Mouse (Mus musculus): ENCODE data around the gene Apoe. TPM values are rescaled to one million over a fixed set of nuclear protein-coding genes. Genes with fewer than 3 reads are reported as not detected.

Gene Apoe
- total RNA-seq, 2 experiments from 2014 or later: 140 to 556 TPM

DNA sequence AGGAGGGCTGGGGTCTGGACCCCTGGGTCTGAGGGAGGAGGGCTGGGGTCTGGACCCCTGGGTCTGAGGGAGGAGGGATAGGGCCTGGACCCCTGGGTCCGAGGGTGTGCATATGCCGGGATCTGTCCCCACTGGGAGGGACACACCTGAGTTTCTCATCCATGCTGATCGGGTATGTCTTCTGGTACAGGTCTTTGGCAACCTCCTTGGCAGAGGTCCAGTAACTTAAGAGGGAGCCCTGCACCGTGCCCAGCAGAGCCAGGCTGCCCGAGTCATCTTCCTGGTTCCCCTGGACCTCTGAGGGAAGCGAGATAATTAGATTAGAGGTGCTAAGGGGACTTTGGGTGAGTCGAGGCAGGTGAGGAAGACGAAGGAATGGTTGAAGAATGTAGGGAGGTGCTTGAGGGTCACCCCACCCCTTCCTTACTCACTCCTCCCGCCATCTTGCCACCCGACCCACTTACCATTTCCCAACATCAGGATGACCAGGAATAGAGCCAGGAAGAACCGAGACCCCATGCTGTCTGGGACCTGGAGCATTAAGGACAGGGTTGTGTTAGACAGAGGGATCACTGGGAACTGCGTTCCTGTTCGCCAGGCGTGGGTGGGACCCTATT, 25.8 kb downstream of the Apoe start:
- ATAC-seq (replicated peaks; ENCODE audit: low FRiP score, low TSS enrichment, poor library complexity, severe bottlenecking): no peak

DNA sequence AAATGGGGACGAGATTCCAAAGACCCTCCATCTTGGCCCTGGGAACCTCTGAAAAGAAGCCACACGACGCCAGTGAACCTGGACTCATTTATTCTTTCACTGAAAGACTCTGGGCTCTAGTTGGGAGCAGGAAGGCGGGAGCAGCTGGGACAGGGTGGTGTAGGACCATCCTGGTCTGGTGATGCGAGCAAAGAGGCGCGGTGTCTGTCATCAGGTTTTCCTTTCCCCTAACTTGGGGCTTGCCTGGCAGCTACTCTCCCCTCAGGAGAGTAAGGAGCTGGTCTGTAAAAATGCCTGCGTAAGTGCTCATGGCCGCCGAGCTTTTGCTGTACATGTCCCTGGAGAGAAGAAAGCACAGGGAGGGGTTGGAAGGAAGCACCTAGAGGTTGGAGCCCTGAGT, 27.5 kb downstream of the Apoe start:
- no peak for ATAC-seq (replicated peaks; ENCODE audit: low FRiP score, low TSS enrichment, poor library complexity, severe bottlenecking)

DNA sequence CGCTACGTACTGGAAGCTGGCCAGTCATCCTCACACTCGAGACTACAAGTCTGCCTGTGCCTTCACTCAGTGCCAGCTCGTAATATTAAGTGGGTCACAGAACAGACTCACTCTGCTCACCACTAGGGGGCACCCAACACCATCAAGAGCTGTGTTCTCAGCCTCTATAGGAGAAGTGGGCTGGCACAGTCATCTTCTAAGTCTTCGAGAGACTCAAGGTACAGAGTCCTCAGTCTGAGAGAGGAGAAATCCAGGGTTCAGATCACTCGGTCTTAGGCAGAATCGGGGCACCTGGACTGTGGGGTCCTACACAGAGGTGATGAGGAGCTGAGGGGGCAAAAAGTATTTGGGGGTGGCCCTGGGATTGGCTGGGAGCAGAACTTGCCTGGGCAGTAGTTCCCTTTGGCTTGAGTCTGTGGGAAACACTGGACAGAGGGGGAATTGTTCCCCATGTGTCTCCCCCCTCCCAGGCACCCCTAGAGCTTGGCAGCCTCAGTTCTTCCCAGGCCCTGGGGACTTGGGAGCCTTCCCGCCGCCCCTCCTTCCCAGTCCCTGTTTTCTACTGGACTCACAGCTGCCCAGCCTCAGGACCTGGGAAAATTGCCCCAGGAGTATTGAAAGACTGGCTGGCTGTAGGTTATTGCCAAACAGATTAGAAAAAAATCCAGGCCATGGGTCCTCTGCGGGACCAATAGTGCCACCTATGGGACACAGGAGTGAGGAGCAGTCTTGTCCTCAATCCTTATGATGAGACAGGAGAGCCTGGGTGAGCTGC, 29.9 kb downstream of the Apoe start:
- peak; percentile 75 for ATAC-seq (replicated peaks; ENCODE audit: low FRiP score, low TSS enrichment, poor library complexity, severe bottlenecking)

DNA sequence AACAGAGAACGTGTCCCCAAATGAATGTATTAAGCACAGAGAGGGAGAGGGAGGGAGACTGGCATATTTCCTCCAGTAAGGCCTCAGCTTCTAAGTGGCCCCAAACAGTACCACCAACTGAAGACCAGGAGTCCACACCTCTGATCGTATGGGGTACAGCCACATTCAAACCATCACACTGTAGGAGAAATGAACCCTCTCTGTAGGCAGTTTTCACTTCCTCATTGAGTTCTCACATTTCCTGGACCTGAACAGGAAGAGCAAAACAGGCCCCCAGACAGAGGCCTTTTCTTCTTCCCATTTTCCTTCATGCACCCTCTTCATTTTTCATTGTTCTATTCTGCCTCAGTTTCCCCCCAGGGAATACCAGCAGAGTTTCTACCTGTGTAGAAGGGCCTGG, 31.6 kb downstream of the Apoe start:
- no peak for ATAC-seq (replicated peaks; ENCODE audit: low FRiP score, low TSS enrichment, poor library complexity, severe bottlenecking)

- no peak for ATAC-seq (replicated peaks; ENCODE audit: low FRiP score, low TSS enrichment, poor library complexity, severe bottlenecking)
Measured at GRCm38 (mm10) chr7:19666750-19667149, 32.2 kb downstream of the Apoe start.

GRCm38 (mm10) chr7:19664955-19665841, 33.8 kb downstream of the Apoe start, which contains the start of gene Clptm1:
TSS of gene Clptm1 (minus strand) at chr7:19665033.
- ATAC-seq (replicated peaks; ENCODE audit: low FRiP score, low TSS enrichment, poor library complexity, severe bottlenecking): peak; percentile 66

GRCm38 (mm10) chr7:19664455-19664954, 34.5 kb downstream of the Apoe start:
- ATAC-seq (replicated peaks; ENCODE audit: low FRiP score, low TSS enrichment, poor library complexity, severe bottlenecking): no peak

- ATAC-seq (replicated peaks; ENCODE audit: low FRiP score, low TSS enrichment, poor library complexity, severe bottlenecking): no peak
Measured at GRCm38 (mm10) chr7:19663940-19664339, 35.0 kb downstream of the Apoe start.

DNA sequence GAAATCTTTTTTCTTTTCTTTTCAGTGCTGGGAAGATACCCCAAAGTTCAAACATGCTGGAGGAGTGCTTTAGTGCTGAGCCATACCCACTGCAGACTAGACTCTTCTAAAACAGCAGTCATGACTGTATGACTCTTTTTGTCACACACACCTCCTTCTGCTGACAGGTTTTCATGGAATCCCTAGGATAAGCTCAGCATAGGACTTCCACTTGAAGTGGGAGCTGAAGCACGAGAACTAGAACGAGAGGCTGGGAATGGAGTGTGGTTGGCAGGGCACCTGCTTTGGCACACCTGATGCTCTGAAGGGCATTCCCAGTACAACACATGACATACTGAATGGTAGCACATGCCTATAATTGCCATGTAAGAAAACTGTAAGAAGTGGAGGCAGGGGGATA, 46.4 kb downstream of the Apoe start:
- no peak for ATAC-seq (replicated peaks; ENCODE audit: low FRiP score, low TSS enrichment, poor library complexity, severe bottlenecking)

DNA sequence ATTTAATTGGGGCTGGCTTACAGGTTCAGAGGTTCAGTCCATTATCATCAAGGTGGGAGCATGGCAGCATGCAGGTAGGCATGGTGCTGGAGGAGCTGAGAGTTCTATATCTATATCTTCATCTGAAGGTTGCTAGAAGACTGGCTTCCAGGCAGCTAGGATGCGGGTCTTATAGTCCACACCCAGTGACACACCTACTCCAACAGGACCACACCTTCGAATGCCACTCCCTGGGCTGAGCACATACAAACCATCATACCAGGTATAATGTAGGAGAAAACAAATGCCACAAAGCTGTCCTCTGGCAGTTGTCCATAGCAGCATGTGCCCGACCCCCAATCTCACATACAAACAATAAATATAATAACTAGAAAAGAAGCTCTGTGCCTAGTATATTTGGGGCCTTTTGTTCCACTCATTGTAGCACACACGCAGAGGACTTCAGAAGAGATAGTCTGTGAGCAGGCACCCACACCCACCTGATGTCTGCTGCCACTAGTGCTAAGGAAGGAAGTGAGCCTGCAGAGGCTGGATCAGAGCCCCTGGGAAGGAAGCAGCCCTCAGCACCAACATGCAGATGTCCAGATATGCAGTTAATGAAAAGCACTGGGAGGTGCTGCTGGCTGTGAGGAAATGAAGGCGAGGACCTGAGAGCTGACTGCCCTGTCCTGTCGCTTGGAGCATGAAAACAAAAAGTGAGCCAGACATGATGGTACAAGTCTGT, 47.8 kb downstream of the Apoe start:
- 0 out of 2 replicates have a peak, but pooled peaks have one; percentile 10 for ATAC-seq (replicated peaks; ENCODE audit: low FRiP score, low TSS enrichment, poor library complexity, severe bottlenecking)

Other genes with a start within 250 kb of the Apoe start
- 7.8 and 11.3 TPM in 2 replicates for gene Mark4, start 240.4 kb downstream of the Apoe start, total RNA-seq (2014; fragmentation: Nextera tagmentation)
- 3.0 and 3.1 TPM in 2 replicates for gene Mark4, start 240.4 kb downstream of the Apoe start, total RNA-seq (2017)
- 1.7 and 2.3 TPM in 2 replicates for gene Exoc3l2, start 235.9 kb downstream of the Apoe start, total RNA-seq (2014; fragmentation: Nextera tagmentation)
- gene Exoc3l2, start 235.9 kb downstream of the Apoe start, total RNA-seq (2017): 1.0 and 1.5 TPM in 2 replicates
- 3.4 and 3.6 TPM in 2 replicates for gene Bloc1s3, start 190.8 kb downstream of the Apoe start, total RNA-seq (2014; fragmentation: Nextera tagmentation)
- gene Bloc1s3, start 190.8 kb downstream of the Apoe start, total RNA-seq (2017): 3.6 and 4.7 TPM in 2 replicates
- 89.3 and 96.3 TPM in 2 replicates for gene Trappc6a, start 190.8 kb downstream of the Apoe start, total RNA-seq (2014; fragmentation: Nextera tagmentation)
- 22.6 and 23.6 TPM in 2 replicates for gene Trappc6a, start 190.8 kb downstream of the Apoe start, total RNA-seq (2017)
- gene Nkpd1, start 181.3 kb downstream of the Apoe start, total RNA-seq (2014; fragmentation: Nextera tagmentation): 0.20 TPM in 1 of 2 replicates, not detected in the other
- not detected in 2 replicates for gene Nkpd1, start 181.3 kb downstream of the Apoe start, total RNA-seq (2017)
- 27.7 and 37.2 TPM in 2 replicates for gene Ppp1r37, start 136.1 kb downstream of the Apoe start, total RNA-seq (2014; fragmentation: Nextera tagmentation)
- 14.6 and 14.7 TPM in 2 replicates for gene Ppp1r37, start 136.1 kb downstream of the Apoe start, total RNA-seq (2017)
- gene Zfp296, start 121.9 kb downstream of the Apoe start, total RNA-seq (2014; fragmentation: Nextera tagmentation): 0.47 and 4.2 TPM in 2 replicates
- 3.2 and 3.9 TPM in 2 replicates for gene Zfp296, start 121.9 kb downstream of the Apoe start, total RNA-seq (2017)
- gene Gemin7, start 121.6 kb downstream of the Apoe start, total RNA-seq (2014; fragmentation: Nextera tagmentation): 60.3 and 70.0 TPM in 2 replicates
- gene Gemin7, start 121.6 kb downstream of the Apoe start, total RNA-seq (2017): 24.1 and 25.1 TPM in 2 replicates
- 44.9 and 53.1 TPM in 2 replicates for gene Clasrp, start 94.7 kb downstream of the Apoe start, total RNA-seq (2014; fragmentation: Nextera tagmentation)
- gene Clasrp, start 94.7 kb downstream of the Apoe start, total RNA-seq (2017): 33.9 and 48.3 TPM in 2 replicates
- 3.8 TPM in 1 of 2 replicates, not detected in the other for gene Relb, start 69.8 kb downstream of the Apoe start, total RNA-seq (2014; fragmentation: Nextera tagmentation)
- 0.47 and 0.69 TPM in 2 replicates for gene Relb, start 69.8 kb downstream of the Apoe start, total RNA-seq (2017)
- 45.9 and 70.1 TPM in 2 replicates for gene Clptm1, start 34.2 kb downstream of the Apoe start, total RNA-seq (2014; fragmentation: Nextera tagmentation)
- gene Clptm1, start 34.2 kb downstream of the Apoe start, total RNA-seq (2017): 31.1 and 37.3 TPM in 2 replicates
- not detected in 2 replicates for gene Apoc2, start 21.2 kb downstream of the Apoe start, total RNA-seq (2014; fragmentation: Nextera tagmentation)
- gene Apoc2, start 21.2 kb downstream of the Apoe start, total RNA-seq (2017): not detected in 2 replicates
- gene Gm44805, start 17.8 kb downstream of the Apoe start, total RNA-seq (2014; fragmentation: Nextera tagmentation): not detected in 2 replicates
- not detected in 2 replicates for gene Gm44805, start 17.8 kb downstream of the Apoe start, total RNA-seq (2017)
- gene Apoc4, start 17.7 kb downstream of the Apoe start, total RNA-seq (2014; fragmentation: Nextera tagmentation): not detected in 2 replicates
- gene Apoc4, start 17.7 kb downstream of the Apoe start, total RNA-seq (2017): not detected in 2 replicates
- gene Apoc1, start 6.5 kb downstream of the Apoe start, total RNA-seq (2014; fragmentation: Nextera tagmentation): 2.3 and 3.6 TPM in 2 replicates
- 15.4 TPM in 1 of 2 replicates, not detected in the other for gene Apoc1, start 6.5 kb downstream of the Apoe start, total RNA-seq (2017)
- gene Tomm40, start 16.2 kb upstream of the Apoe start, total RNA-seq (2014; fragmentation: Nextera tagmentation): 111 and 140 TPM in 2 replicates
- gene Tomm40, start 16.2 kb upstream of the Apoe start, total RNA-seq (2017): 44.6 and 64.9 TPM in 2 replicates
- 2.2 and 6.0 TPM in 2 replicates for gene Nectin2, start 51.3 kb upstream of the Apoe start, total RNA-seq (2014; fragmentation: Nextera tagmentation)
- gene Nectin2, start 51.3 kb upstream of the Apoe start, total RNA-seq (2017): 3.9 and 12.3 TPM in 2 replicates
- 5.3 TPM in 1 of 2 replicates, not detected in the other for gene Bcam, start 71.8 kb upstream of the Apoe start, total RNA-seq (2014; fragmentation: Nextera tagmentation)
- 0.08 TPM in 1 of 2 replicates, not detected in the other for gene Bcam, start 71.8 kb upstream of the Apoe start, total RNA-seq (2017)
- gene Cblc, start 97.6 kb upstream of the Apoe start, total RNA-seq (2014; fragmentation: Nextera tagmentation): not detected in 2 replicates
- not detected in 2 replicates for gene Cblc, start 97.6 kb upstream of the Apoe start, total RNA-seq (2017)
- gene Bcl3, start 123.6 kb upstream of the Apoe start, total RNA-seq (2014; fragmentation: Nextera tagmentation): 3.3 TPM in 1 of 2 replicates, not detected in the other
- 0.34 TPM in 1 of 2 replicates, not detected in the other for gene Bcl3, start 123.6 kb upstream of the Apoe start, total RNA-seq (2017)
- not detected in 2 replicates for gene Gm19345, start 152.8 kb upstream of the Apoe start, total RNA-seq (2014; fragmentation: Nextera tagmentation)
- gene Gm19345, start 152.8 kb upstream of the Apoe start, total RNA-seq (2017): not detected in 2 replicates
- not detected in 2 replicates for gene Ceacam16, start 162.1 kb upstream of the Apoe start, total RNA-seq (2014; fragmentation: Nextera tagmentation)
- gene Ceacam16, start 162.1 kb upstream of the Apoe start, total RNA-seq (2017): not detected in 2 replicates
- not detected in 2 replicates for gene Ceacam19, start 188.8 kb upstream of the Apoe start, total RNA-seq (2014; fragmentation: Nextera tagmentation)
- not detected in 2 replicates for gene Ceacam19, start 188.8 kb upstream of the Apoe start, total RNA-seq (2017)
- 1.3 and 6.4 TPM in 2 replicates for gene Pvr, start 222.0 kb upstream of the Apoe start, total RNA-seq (2014; fragmentation: Nextera tagmentation)
- gene Pvr, start 222.0 kb upstream of the Apoe start, total RNA-seq (2017): 0.85 and 0.91 TPM in 2 replicates

Measured in megakaryocyte-erythroid progenitor cell, adult 5-6 weeks (primary cell).